Mouse (Mus musculus) kidney, adult 11 months (tissue): ENCODE results near the gene Kif1b.

Experiments used
- DNase-seq: peaks from one replicate; pipeline ENCODE4 v3.0.0; 2022

Gene Kif1b

DNA sequence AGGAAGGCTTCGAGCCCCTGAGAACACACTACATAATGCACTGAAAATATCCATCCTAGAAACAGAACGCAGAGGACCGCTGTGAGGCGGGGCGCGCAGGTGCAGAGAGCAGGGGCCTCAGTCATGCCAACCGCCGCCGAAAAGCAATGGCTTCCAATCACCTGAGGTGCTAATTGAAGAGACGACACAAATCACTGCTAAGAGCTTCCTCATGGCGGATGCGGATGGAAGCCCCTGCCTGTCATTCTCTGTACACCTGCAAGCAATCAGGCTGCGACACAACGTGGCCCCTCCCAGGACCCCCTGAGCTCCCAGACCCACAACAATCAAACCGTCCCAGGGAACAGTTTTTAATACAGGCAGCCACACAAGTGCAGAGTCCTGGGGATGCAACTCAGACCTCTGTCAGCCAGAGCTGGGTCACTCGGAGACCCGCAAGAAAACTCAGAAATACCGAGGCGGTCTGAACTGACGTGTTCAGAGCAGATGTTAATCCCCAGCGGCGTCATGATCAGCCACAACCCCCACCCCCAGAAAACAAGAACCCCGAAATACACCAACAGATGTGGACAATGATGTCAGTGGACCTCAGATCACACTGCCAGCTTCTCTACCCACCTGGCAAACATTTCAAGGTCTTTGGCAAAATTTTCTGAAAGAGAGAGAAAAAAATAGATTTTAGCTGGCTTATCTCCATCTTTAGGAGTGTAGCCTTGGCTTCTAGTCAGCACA, 176.3 kb downstream of the Kif1b start:
- DNase-seq, result no peak

DNA sequence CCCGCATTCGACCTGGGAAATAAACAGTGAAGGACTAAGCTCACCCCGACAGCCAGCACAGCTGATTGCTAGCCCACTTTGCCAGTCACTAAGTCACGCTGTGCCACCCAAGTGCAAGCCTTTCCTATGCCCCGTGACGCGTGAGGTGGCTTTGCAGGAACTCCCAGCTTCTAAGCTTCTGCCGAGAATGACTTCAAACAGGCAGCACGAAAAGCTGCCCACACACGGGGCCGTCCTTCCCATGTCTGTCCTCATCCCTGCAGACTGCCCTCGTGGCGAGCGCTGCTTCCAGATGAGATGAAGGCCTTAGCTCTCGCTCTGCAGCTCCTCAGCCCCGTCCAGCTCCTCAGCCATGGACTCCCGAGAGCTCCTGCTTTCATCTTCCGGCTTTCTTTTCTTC, 179.0 kb downstream of the Kif1b start:
- no peak for DNase-seq

DNA sequence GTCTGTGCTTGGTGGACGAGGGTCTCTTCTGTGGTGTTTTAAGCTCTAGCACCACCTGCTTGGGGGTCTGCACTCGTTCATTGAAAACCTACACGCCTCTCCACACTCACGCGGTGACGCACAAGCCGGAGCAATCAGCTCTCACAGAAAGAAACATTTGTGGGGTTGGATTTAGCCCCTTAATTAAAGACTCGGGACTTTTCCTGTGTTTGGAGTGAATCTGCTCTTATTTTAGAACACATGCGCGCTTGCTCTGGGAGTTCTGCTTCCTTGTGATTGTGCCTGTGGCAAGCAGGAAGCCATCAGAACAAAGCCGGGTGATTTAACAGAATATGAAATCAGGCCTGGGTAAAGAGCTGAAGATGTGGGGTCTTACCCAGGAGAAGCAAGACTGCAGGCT, 180.8 kb downstream of the Kif1b start, which contains the start of gene Cort:
Gene Cort, minus strand, starts transcription at position 101 of the 400 bp plus-strand sequence.
- DNase-seq, result no peak
